Mouse (Mus musculus) telencephalon, adult 2 months (tissue): ENCODE results near the gene Zpr1.

Experiments
- DNase-seq: peaks from one replicate; pipeline ENCODE4 v3.0.0-alpha.2; 2011; ENCODE audit warnings: low read depth, low spot score

Zpr1 gene

GRCm38 (mm10) chr9:46272677-46273454 lies at the start of gene Zpr1:
TSS of gene Zpr1 (plus strand) at chr9:46273064.
- peak; percentile 95 for DNase-seq

GRCm38 (mm10) chr9:46223090-46223489 lies 49.8 kb upstream of the Zpr1 start:
- no peak for DNase-seq

GRCm38 (mm10) chr9:46224101-46224500 lies 48.8 kb upstream of the Zpr1 start:
- no peak for DNase-seq

GRCm38 (mm10) chr9:46224945-46225660 lies 47.8 kb upstream of the Zpr1 start:
- no peak for DNase-seq

GRCm38 (mm10) chr9:46227064-46227614 lies 45.7 kb upstream of the Zpr1 start:
- no peak for DNase-seq

- DNase-seq = no peak
Measured at GRCm38 (mm10) chr9:46228491-46228890, 44.4 kb upstream of the Zpr1 start, which contains the start of gene Apoa1. TSS of gene Apoa1 (plus strand) at chr9:46228580.

- DNase-seq = peak; percentile 92
Measured at GRCm38 (mm10) chr9:46229573-46230449, 43.1 kb upstream of the Zpr1 start.

GRCm38 (mm10) chr9:46230450-46230975 lies 42.4 kb upstream of the Zpr1 start:
- DNase-seq = no peak

- no peak for DNase-seq
Measured at GRCm38 (mm10) chr9:46235196-46235595, 37.7 kb upstream of the Zpr1 start.

- no peak for DNase-seq
Measured at GRCm38 (mm10) chr9:46235596-46235648, 37.4 kb upstream of the Zpr1 start, which contains the start of gene Apoc3. TSS of gene Apoc3 (minus strand) at chr9:46235636.

- DNase-seq = no peak
Measured at GRCm38 (mm10) chr9:46235649-46236048, 37.2 kb upstream of the Zpr1 start.

- DNase-seq = no peak
Measured at GRCm38 (mm10) chr9:46238850-46239249, 34.0 kb upstream of the Zpr1 start.

- DNase-seq = no peak
Measured at GRCm38 (mm10) chr9:46240526-46241153, 32.2 kb upstream of the Zpr1 start, which contains the start of gene Apoa4. TSS of gene Apoa4 (plus strand) at chr9:46240696.

GRCm38 (mm10) chr9:46241818-46242217 lies 31.0 kb upstream of the Zpr1 start:
- DNase-seq = no peak

GRCm38 (mm10) chr9:46243122-46243521 lies 29.7 kb upstream of the Zpr1 start:
- DNase-seq = no peak

- no peak for DNase-seq
Measured at GRCm38 (mm10) chr9:46243584-46243983, 29.3 kb upstream of the Zpr1 start.

- peak; percentile 75 for DNase-seq
Measured at GRCm38 (mm10) chr9:46246752-46247324, 26.0 kb upstream of the Zpr1 start.

- DNase-seq = no peak
Measured at GRCm38 (mm10) chr9:46256177-46256576, 16.7 kb upstream of the Zpr1 start.

- DNase-seq = no peak
Measured at GRCm38 (mm10) chr9:46256658-46257385, 16.0 kb upstream of the Zpr1 start.

- no peak for DNase-seq
Measured at GRCm38 (mm10) chr9:46257546-46257945, 15.3 kb upstream of the Zpr1 start.
